Mouse (Mus musculus): ENCODE data around the gene Tnp2. TPM values are rescaled to one million over a fixed set of nuclear protein-coding genes. Genes with fewer than 3 reads are reported as not detected.

Tnp2 gene
- polyA plus RNA-seq (2012; rRNA removed) = not detected in 2 replicates

DNA sequence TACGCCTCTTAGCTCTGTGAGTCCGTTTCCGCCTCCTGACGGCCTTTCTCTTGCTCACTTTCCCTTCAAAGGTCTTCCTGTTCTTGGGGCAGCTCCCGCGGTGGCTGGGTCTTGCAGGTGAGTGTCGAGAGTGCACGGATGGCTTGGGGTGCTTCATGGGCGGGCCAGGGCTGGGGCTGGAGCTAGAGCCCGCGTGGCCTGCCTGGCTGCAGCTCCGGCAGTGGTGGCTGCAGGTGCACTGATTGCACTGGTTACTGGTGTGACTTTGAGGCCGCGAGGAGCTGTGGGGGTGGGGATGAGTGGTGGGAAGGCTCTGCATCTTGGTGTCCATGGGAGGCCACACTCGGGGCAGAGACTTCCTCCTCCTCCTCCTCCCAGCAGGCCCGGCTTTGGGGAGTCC is at the start of gene Tnp2:
TSS of gene Tnp2 (minus strand) at position 390 of the 400 bp plus-strand sequence.

GRCm38 (mm10) chr16:10834911-10835587 is 46.6 kb upstream of the Tnp2 start, which contains the start of gene Rmi2:
Gene Rmi2 (plus strand): TSS chr16:10835059.

DNA sequence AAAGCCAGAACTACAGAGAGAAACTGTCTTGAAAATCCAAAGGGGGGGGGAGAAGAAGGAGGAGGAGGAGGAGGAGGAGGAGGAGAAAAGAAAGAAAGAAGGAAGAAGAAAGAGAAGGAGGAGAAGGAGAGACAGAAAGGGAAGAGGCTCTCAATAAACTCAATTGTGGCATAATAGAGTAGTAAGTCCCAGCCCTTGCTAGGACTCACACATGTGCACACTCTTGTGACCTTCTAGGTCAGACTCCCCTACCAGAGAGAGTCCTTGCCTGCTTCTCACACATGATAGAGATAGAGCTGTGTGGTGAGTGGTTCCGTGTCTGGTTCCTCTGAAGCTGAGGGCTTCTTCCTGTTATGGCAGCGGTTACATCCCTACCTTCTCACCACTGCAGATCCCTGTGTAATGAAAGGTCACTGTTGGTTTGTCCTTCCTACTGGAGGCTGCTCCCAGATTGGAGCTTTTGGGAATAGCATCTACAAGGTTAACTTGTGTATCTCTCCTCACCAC is 24.5 kb upstream of the Tnp2 start, which contains the start of gene Gm11172:
TSS of gene Gm11172 (plus strand) at position 51 of the 507 bp plus-strand sequence.

DNA sequence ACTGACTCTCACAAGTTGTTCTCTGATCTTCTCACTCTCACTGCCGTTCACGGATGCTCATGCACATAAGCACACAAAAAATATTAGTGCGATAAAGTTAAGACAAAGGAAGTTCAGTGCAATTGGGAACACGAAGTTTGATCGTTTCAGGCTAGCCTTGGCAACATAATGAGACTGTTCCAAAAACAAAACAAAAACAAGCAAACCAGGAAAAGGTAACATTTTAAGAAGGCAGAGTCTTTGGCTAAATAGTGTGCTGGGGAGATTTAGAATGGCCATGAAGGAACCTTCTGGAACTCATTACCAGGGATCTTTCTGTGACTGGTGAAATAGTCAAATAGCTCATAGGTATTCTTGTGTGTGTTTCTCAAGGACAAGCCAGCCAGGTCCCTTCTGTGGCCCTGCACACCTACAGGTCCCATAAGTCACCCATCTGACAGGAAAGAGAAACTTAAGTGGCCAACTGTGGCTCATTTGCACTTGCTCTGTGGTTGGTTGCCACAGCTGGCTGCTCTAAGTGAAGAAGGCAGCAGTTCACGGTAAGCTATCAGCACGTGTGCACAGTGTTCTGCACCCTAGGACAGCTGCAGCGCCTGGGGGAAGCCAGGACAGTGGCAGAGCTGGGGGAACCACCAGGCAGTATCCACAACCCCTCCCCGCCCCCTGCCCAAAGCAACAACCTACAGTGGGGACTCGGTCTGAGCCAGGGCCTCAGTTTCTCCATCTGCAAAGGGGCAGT is 17.5 kb upstream of the Tnp2 start, which contains the start of gene Prm1:
TSS of gene Prm1 (minus strand) at position 51 of the 739 bp plus-strand sequence.

GRCm38 (mm10) chr16:10796034-10796433 is 7.6 kb upstream of the Tnp2 start, which contains the start of gene Prm2:
Gene Prm2 (minus strand): TSS chr16:10796134.

DNA sequence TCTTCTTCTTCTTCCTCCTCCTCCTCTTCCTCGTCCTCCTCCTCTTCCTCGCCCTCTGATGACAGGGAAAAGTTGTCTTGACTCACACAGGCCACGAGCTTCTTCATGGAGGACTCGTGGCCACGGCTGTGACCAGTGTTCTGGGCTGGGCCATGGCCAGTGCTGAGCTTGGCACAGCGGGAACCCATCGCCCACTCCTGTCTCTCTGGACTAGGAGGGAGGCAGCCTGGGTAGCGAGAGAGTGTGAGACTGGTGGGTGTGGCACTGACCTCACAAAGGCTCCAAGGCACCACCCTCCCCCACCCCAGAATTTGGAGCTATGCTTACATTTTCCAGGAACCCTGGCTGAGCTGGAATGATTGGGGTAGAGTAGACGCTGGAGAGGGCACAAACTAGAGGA is 2.2 kb upstream of the Tnp2 start, which contains the start of gene Prm3:
TSS of gene Prm3 (minus strand) at position 213 of the 400 bp plus-strand sequence.

DNA sequence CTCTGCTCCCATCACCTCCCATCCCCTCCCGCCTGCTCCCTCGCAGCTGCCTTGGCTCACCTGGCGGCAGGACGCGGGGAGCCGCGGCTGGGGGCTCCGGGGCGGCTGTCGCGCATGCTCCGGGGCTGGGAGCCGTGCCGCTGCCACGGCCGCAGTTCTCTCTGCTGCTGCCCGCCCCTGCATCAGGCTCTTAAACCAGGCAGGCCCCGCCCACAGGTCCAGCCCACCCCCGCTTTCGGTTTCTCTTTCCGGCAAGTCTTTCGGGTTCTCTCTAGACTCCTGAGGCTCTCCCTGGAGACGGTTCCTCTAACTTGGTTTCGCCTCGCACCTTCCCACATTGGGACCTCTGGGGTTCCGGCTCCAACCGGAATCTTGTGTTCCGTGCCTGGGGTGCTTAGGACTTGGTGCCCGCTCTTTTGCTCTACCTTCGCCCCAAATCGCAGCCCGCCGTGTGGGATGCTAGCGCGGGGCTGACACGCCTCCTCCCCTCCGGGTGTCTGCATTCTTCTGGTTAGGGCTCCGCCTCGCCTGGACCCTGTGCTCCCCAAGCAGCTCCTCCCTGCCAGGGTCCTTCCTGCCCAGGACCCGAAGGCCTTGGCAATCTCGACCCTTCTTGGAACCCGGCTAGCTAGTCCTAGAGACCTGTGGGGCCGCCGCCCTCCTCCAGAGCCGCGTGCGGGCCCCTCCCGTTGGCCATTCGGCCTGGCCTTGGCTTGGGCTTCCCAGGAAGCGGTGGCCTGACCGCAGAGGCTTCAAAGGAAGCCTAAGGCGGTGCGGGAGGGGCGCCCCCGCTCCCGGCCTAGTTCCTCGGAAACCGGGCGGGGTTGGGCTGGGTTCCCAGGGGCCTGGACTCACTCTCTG is 2.9 kb downstream of the Tnp2 start, which contains the start of gene Socs1:
TSS of gene Socs1 (minus strand) at position 166 of the 861 bp plus-strand sequence.

Other genes with a start within 250 kb of the Tnp2 start
- 3.9 and 4.6 TPM in 2 replicates for gene Dexi, start 245.6 kb downstream of the Tnp2 start, polyA plus RNA-seq (2012; rRNA removed)
- gene Clec16a, start 243.3 kb downstream of the Tnp2 start, polyA plus RNA-seq (2012; rRNA removed) = 2.4 and 3.1 TPM in 2 replicates
- gene Socs1, start 3.1 kb downstream of the Tnp2 start, polyA plus RNA-seq (2012; rRNA removed) = 0.28 and 0.43 TPM in 2 replicates
- gene Prm3, start 2.3 kb upstream of the Tnp2 start, polyA plus RNA-seq (2012; rRNA removed) = not detected in 2 replicates
- gene Prm2, start 7.5 kb upstream of the Tnp2 start, polyA plus RNA-seq (2012; rRNA removed) = not detected in 2 replicates
- gene Prm1, start 17.2 kb upstream of the Tnp2 start, polyA plus RNA-seq (2012; rRNA removed) = not detected in 2 replicates
- not detected in 2 replicates for gene Gm11172, start 24.3 kb upstream of the Tnp2 start, polyA plus RNA-seq (2012; rRNA removed)
- 2.8 and 2.9 TPM in 2 replicates for gene Rmi2, start 46.4 kb upstream of the Tnp2 start, polyA plus RNA-seq (2012; rRNA removed)

All from liver, embryonic 14 days (tissue).